9 mouse cellular contexts compared by ENCODE assay signal in the genomic region with DNA sequence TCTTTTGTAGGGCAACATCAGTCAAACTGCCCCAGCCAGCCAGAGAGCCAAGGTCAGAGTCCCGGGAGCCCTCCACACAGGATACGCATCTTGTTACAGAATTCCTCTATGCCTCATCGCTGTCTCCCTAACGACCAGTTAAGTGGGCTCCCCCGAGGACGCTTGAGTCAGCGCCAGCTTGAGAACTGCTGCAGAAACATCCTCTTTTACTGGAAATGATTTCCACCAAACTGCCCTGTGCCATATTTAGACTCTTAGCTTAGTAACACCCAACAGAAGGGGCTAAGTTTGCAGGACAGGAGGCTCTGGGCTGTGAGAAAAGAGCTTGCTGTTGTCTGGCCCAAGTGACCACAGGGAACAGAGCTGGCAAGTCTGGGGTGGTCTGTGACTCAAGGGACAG.
DNase-seq lines count a peak whose midpoint lies in the region; ATAC-seq and TF ChIP-seq lines count a peak whose summit lies in the region.
"Had no signal": no experiment of that assay in that cellular context is flagged by ENCODE, and none has a peak within 500 bp of the region (broad histone marks: within the 10 kb centered on the region; RNA-seq: fewer than 3 reads in every experiment).

No protein-coding gene starts in this region.

- ATAC-seq in kidney, embryonic 15.5 days (replicated peaks; ENCODE audit: low FRiP score), result no peak

- no peaks in the 10 kb centered on the region for H3K4me1 ChIP-seq in kidney, adult 2 months (ENCODE audit: control insufficient read depth, insufficient read depth, low read length)
- peaks cover 8% of the 10 kb centered on the region for H3K4me1 ChIP-seq in embryonic facial prominence, embryonic 10.5 days
- peaks cover 4% of the 10 kb centered on the region; the same call in 1 of the 2 replicates for H3K4me1 ChIP-seq in kidney, embryonic 15.5 days

- no peak overlapping the region for H3K27ac ChIP-seq in kidney, adult 2 months (ENCODE audit: insufficient read depth, low read depth, low read length)
- no peak overlapping the region for H3K27ac ChIP-seq in embryonic facial prominence, embryonic 10.5 days (replicated peaks)
- no peak overlapping the region for H3K27ac ChIP-seq in kidney, embryonic 15.5 days
- H3K27ac ChIP-seq: liver, embryonic 14.5 days had no signal

- no peak overlapping the region for H3K4me2 ChIP-seq in kidney, embryonic 15.5 days

- H3K4me3 ChIP-seq in kidney, adult 2 months (ENCODE audit: insufficient read depth, low read depth, low read length), result no peak overlapping the region
- H3K4me3 ChIP-seq in embryonic facial prominence, embryonic 10.5 days, result no peak overlapping the region
- H3K4me3 ChIP-seq in kidney, embryonic 15.5 days (replicated peaks), result no peak overlapping the region

- TF ChIP-seq POLR2A in kidney, adult 2 months (IDR thresholded peaks at IDR 0.05; ENCODE audit: low read depth, low read length), result no peak

- no peaks in the 10 kb centered on the region for H3K27me3 ChIP-seq in kidney, adult 2 months (replicated peaks; ENCODE audit: control insufficient read depth, insufficient read depth, low read length)
- H3K27me3 ChIP-seq in embryonic facial prominence, embryonic 10.5 days (replicated peaks; ENCODE audit: low read depth, poor library complexity, severe bottlenecking), result 0 out of 2 replicates have a peak, but pooled peaks cover 4% of the 10 kb centered on the region
- H3K27me3 ChIP-seq in kidney, embryonic 15.5 days, result no peaks in the 10 kb centered on the region

- WGBS in kidney, adult 2 months, result 12% methylated on average over 7 of the region's 7 CpGs
- 23% methylated on average over 7 of the region's 7 CpGs for WGBS in embryonic facial prominence, embryonic 10.5 days
- 11% methylated on average over 7 of the region's 7 CpGs for WGBS in kidney, embryonic 15.5 days

- H3K9me3 ChIP-seq in embryonic facial prominence, embryonic 10.5 days, result no peaks in the 10 kb centered on the region
- H3K9me3 ChIP-seq in kidney, embryonic 15.5 days (replicated peaks), result 0 out of 2 replicates have a peak, but pooled peaks cover 3% of the 10 kb centered on the region

- peak; percentile 8 for DNase-seq in kidney, postnatal 10 days
- no peak for DNase-seq in kidney, adult 2 months
- peak; percentile 58 for DNase-seq in adrenal gland, postnatal 14 days
- peak; percentile 42 for DNase-seq in embryonic facial prominence, embryonic 10.5 days (ENCODE audit: low spot score)
- peak; percentile 42 to 57 for DNase-seq in left cerebral cortex, postnatal 14 days (ENCODE audit: low spot score in 2 of 2)
- peak; percentile 7 for DNase-seq in skeletal muscle tissue, adult 2 months (ENCODE audit: low read depth, low spot score)
- DNase-seq in spleen, adult 18-20 months, result no peak

- no peak for TF ChIP-seq CTCF in kidney, adult 2 months (conservative IDR thresholded peaks at IDR 0.05; ENCODE audit: insufficient read depth, insufficient read length, low read depth, low read length)

- H3K36me3 ChIP-seq in kidney, adult 2 months (ENCODE audit: control insufficient read depth, insufficient read depth, low read length), result no peaks in the 10 kb centered on the region
- no peaks in the 10 kb centered on the region for H3K36me3 ChIP-seq in embryonic facial prominence, embryonic 10.5 days (replicated peaks)
- H3K36me3 ChIP-seq in kidney, embryonic 15.5 days, result no peaks in the 10 kb centered on the region

- no peak overlapping the region for H3K9ac ChIP-seq in kidney, embryonic 15.5 days
- H3K9ac ChIP-seq: liver, embryonic 14.5 days had no signal

- intact Hi-C loops in left cerebral cortex, postnatal 14 days (cut with DNase I), result no loop called here

Comparison
In these comparisons a context has a peak if more than half of its experiments do, and no peak if none do; other contexts are left out.
1. DNase-seq: peak in kidney, postnatal 10 days (single experiment), adrenal gland, postnatal 14 days (single experiment), embryonic facial prominence, embryonic 10.5 days (single experiment), left cerebral cortex, postnatal 14 days (2 of 2) and skeletal muscle tissue, adult 2 months (single experiment); none in kidney, adult 2 months (single experiment) and spleen, adult 18-20 months (0 of 2).